Mouse (Mus musculus): ENCODE measurements around the gene Il12rb1.

DNA sequence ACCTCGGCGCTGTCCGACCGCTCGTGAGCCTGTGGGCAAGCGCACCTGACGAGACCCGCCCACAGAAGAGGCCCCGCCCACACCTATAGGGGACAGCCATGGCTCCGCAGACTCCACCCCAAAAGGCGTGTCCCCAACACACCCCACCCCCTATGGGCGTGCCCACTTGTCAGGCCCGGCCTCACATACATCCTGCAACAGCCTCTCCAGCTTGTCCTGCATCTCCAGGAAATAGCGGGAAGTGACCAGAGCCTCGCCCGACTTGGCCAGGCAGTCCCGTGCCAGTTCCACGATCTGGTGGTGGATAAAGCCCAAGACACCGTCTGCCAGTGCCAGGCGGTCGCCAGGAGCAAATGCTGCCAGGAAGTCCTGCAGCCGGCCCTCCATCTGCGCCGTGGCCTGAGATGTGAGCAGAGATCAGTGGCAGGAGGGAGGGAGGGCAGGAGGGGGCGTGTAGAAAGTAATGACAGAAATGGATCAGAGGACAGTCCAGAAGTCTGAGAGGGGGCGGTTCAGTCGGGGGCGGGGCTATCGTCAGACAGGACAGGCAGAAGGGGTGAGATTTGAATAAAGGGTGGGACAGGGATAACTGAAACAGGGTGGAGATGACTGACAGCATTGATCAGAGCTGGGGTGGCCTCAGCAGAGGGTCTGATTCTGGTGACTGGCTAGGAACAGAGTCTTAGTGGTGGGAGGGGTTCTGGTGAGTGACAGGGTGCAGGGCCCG, 20.1 kb upstream of the Il12rb1 start:
- no peak for TF ChIP-seq USF1 (IDR thresholded peaks at IDR 0.05; ENCODE audit: low read depth)
- TF ChIP-seq POLR2A (IDR thresholded peaks at IDR 0.05; ENCODE audit: insufficient read length, low read depth): no peak
- no peak for TF ChIP-seq TCF12 (IDR thresholded peaks at IDR 0.05; ENCODE audit: insufficient read depth, poor library complexity, severe bottlenecking)
- TF ChIP-seq POLR2AphosphoS2 (IDR thresholded peaks at IDR 0.05; ENCODE audit: insufficient read length, low read depth): no peak
- TF ChIP-seq MYOG (IDR thresholded peaks at IDR 0.05; ENCODE audit: control insufficient read depth in 1 of 3, insufficient read depth in 1 of 3, insufficient read length in 2 of 3, low read depth in 2 of 3): no peak
- no peak for TF ChIP-seq E2F4 (IDR thresholded peaks at IDR 0.05; ENCODE audit: insufficient read depth)
- no peak for TF ChIP-seq MAX (IDR thresholded peaks at IDR 0.05; ENCODE audit: low read depth)
- TF ChIP-seq REST (IDR thresholded peaks at IDR 0.05; ENCODE audit: insufficient read depth, insufficient read length): no peak
- no peak for TF ChIP-seq TCF3 (IDR thresholded peaks at IDR 0.05; ENCODE audit: insufficient read length, low read depth)
- TF ChIP-seq MYOD1 (IDR thresholded peaks at IDR 0.05; ENCODE audit: control insufficient read depth in 1 of 3, insufficient read length in 2 of 3, low read depth in 2 of 3): no peak

All from myocyte (in vitro differentiated cells).